Mouse (Mus musculus): ENCODE results near the gene Lrfn2.

GRCm38 (mm10) chr17:49043806-49044640, 111.8 kb downstream of the Lrfn2 start:
- no peak for TF ChIP-seq ELF1 (IDR thresholded peaks at IDR 0.05; ENCODE audit: low read depth, low read length)
- TF ChIP-seq BHLHE40 (IDR thresholded peaks at IDR 0.05; ENCODE audit: borderline replicate concordance, low read depth, low read length) = no peak
- no peak for TF ChIP-seq CHD2 (IDR thresholded peaks at IDR 0.05; ENCODE audit: low read length)
- TF ChIP-seq GATA1 (IDR thresholded peaks at IDR 0.05; ENCODE audit: low read depth, low read length) = no peak
- no peak for TF ChIP-seq GABPA (IDR thresholded peaks at IDR 0.05; ENCODE audit: low read depth, low read length)
- no peak for TF ChIP-seq CTCF (IDR thresholded peaks at IDR 0.05 in 2 of 3, conservative IDR thresholded peaks at IDR 0.05 in 1 of 3; ENCODE audit: control insufficient read depth in 1 of 3, insufficient read depth in 1 of 3, low read depth in 2 of 3, low read length in 3 of 3, poor library complexity in 1 of 3, severe bottlenecking in 1 of 3)
- no peak for TF ChIP-seq POLR2A (IDR thresholded peaks at IDR 0.05; ENCODE audit: control insufficient read depth in 1 of 2, insufficient read depth in 1 of 2, low read depth in 1 of 2, low read length in 2 of 2, poor library complexity in 1 of 2)
- no peak for TF ChIP-seq TCF12 (IDR thresholded peaks at IDR 0.05; ENCODE audit: low read depth, low read length)
- no peak for TF ChIP-seq TAL1 (IDR thresholded peaks at IDR 0.05; ENCODE audit: low read length)
- no peak for TF ChIP-seq UBTF (IDR thresholded peaks at IDR 0.05; ENCODE audit: borderline replicate concordance, insufficient read depth, low read depth, low read length)
- no peak for TF ChIP-seq CHD1 (IDR thresholded peaks at IDR 0.05; ENCODE audit: low read depth, low read length)
- no peak for TF ChIP-seq EP300 (IDR thresholded peaks at IDR 0.05; ENCODE audit: low read depth in 1 of 2, low read length in 2 of 2)
- no peak for TF ChIP-seq RAD21 (IDR thresholded peaks at IDR 0.05; ENCODE audit: low read depth, low read length)
- TF ChIP-seq KAT2A (conservative IDR thresholded peaks at IDR 0.05; ENCODE audit: low read depth, low read length) = no peak
